Mouse (Mus musculus): ENCODE data around the gene Hoxd4. TPM values are rescaled to one million over a fixed set of nuclear protein-coding genes. Genes with fewer than 3 reads are reported as not detected.

Hoxd4 gene
- total RNA-seq (2014; rRNA removed), result not detected in 2 replicates
- not detected in 2 replicates for polyA plus RNA-seq (2015; fragmentation: Nextera tagmentation; extraction: Ambion mirVana)

- Histone ChIP-seq H3K4me3 (ENCODE audit: low read depth, low read length) (peak within 1 kb of the TSS; percentile 9; the same call in 1 of the 2 replicates), H3K4me1 (ENCODE audit: insufficient read depth) (no peaks in the 10 kb centered on the region), H3K27me3 (ENCODE audit: insufficient read depth, low read length) (peaks cover 88% of the 10 kb centered on the region), H3K9ac (no peak within 1 kb of the TSS), H3K9me3 (ENCODE audit: low read length) (no peaks in the 10 kb centered on the region), H3K4me2 (ENCODE audit: low read depth) (peak within 1 kb of the TSS; percentile 21; the same call in 1 of the 2 replicates), H3K27ac (ENCODE audit: low read depth, low read length) (no peak within 1 kb of the TSS), H3K36me3 (ENCODE audit: insufficient read depth) (no peaks in the 10 kb centered on the region)
- 1% methylated on average over 65 of the region's 65 CpGs for WGBS
- TF ChIP-seq CTCF (IDR thresholded peaks at IDR 0.05; ENCODE audit: low read depth), result no peak
- DNase-seq (no peak), ATAC-seq (no peak)
Observed at GRCm38 (mm10) chr2:74711721-74712621, at the start of gene Hoxd4, which contains the start of gene Hoxd3. TSS of gene Hoxd4 (plus strand) at chr2:74711929. TSS of gene Hoxd3 (plus strand) at chr2:74711927.

DNA sequence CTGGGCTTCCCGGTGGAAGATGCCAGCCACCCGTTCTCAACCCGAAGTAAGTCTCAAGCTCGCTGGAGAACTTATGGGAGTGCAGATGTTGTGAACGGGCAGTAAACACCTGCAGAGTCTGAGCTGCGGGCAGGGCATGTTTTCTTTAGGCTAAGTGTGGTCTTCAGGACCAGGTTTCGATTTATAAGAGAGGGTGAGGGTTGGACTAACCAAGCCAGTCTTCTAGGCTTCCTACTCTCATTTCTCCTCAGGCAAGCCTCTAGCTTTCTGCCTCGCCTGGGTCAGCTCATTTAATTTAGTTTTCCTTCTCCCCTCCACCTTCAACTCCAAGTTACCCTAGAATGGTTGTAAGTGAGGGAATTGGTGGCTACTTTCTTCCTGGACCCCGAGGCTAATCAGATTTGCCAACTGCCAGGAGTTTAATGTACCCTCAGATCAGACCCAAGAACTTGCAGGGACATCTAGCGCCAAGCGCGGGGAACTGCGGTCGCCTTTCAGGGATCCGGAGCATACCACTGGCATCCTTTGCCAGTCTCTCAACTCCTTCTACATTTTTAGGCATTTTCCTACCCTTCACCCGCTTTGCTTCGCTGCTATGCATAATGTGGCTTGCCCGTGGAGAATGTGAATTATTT, 48.3 kb upstream of the Hoxd4 start:
- Histone ChIP-seq H3K9ac (no peak overlapping the region), H3K36me3 (ENCODE audit: insufficient read depth) (no peaks in the 10 kb centered on the region), H3K4me3 (ENCODE audit: low read depth, low read length) (no peak overlapping the region), H3K9me3 (ENCODE audit: low read length) (no peaks in the 10 kb centered on the region), H3K4me1 (ENCODE audit: insufficient read depth) (no peaks in the 10 kb centered on the region), H3K27me3 (ENCODE audit: insufficient read depth, low read length) (peaks cover 92% of the 10 kb centered on the region), H3K4me2 (ENCODE audit: low read depth) (no peak overlapping the region), H3K27ac (ENCODE audit: low read depth, low read length) (no peak overlapping the region)
- TF ChIP-seq CTCF (IDR thresholded peaks at IDR 0.05; ENCODE audit: low read depth), result peak; percentile 85
- DNase-seq, result peak; percentile 82
- peak; percentile 73; the same call in 1 of the 2 replicates for ATAC-seq
- 3% methylated on average over 18 of the region's 18 CpGs for WGBS

- H3K4me3 ChIP-seq (ENCODE audit: low read depth, low read length), result no peak overlapping the region
- whole genome bisulfite sequencing, result 3% methylated on average over 7 of the region's 7 CpGs
- ATAC-seq (no peak), DNase-seq (no peak)
- H3K27me3 ChIP-seq (ENCODE audit: insufficient read depth, low read length), result peaks cover 95% of the 10 kb centered on the region
- H3K4me2 ChIP-seq (ENCODE audit: low read depth), result no peak overlapping the region
- no peaks in the 10 kb centered on the region for H3K9me3 ChIP-seq (ENCODE audit: low read length)
- no peaks in the 10 kb centered on the region for H3K4me1 ChIP-seq (ENCODE audit: insufficient read depth)
- no peak for TF ChIP-seq CTCF (IDR thresholded peaks at IDR 0.05; ENCODE audit: low read depth)
- no peak overlapping the region for H3K9ac ChIP-seq
- H3K36me3 ChIP-seq (ENCODE audit: insufficient read depth), result no peaks in the 10 kb centered on the region
- H3K27ac ChIP-seq (ENCODE audit: low read depth, low read length), result no peak overlapping the region
Observed at GRCm38 (mm10) chr2:74666411-74666810, 45.3 kb upstream of the Hoxd4 start.

DNA sequence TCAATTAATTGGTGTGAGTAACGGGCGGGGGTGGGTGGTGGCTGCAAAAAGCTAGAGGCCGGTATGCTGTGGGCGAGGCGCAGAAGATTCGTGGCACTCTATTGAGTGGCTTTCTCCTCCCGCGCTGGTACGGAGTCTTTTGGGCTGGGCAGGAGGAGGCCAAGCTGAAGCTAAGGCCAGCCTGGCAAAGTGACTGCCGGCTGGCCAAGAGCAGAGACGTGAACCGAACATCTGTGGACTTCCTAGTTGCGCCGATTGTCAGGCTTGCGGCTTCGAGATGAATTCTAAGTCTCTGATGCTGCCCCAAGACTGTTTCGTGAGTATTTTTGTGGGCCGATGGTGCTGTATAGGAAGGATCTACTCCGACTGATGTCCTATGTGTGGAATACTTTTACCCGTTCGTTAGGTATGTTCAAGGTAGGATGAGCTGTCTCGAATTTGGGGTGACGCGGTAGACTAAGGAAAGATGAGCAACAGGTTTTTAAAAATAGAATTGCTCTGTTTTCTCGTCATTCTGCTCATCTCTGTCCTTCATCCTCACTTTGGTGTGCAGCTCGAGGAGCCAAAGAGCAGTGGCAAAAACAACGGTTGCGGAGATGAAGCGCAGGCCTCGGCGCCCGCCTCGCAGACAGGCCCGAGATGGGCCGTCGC, 44.4 kb upstream of the Hoxd4 start:
- H3K36me3 ChIP-seq (ENCODE audit: insufficient read depth), result no peaks in the 10 kb centered on the region
- no peak overlapping the region for H3K9ac ChIP-seq
- no peak for TF ChIP-seq CTCF (IDR thresholded peaks at IDR 0.05; ENCODE audit: low read depth)
- no peaks in the 10 kb centered on the region for H3K4me1 ChIP-seq (ENCODE audit: insufficient read depth)
- 2% methylated on average over 36 of the region's 36 CpGs for WGBS
- no peak overlapping the region for H3K4me3 ChIP-seq (ENCODE audit: low read depth, low read length)
- DNase-seq (peak; percentile 48), ATAC-seq (no peak)
- no peaks in the 10 kb centered on the region for H3K9me3 ChIP-seq (ENCODE audit: low read length)
- no peak overlapping the region for H3K4me2 ChIP-seq (ENCODE audit: low read depth)
- H3K27me3 ChIP-seq (ENCODE audit: insufficient read depth, low read length), result peaks cover 95% of the 10 kb centered on the region
- no peak overlapping the region for H3K27ac ChIP-seq (ENCODE audit: low read depth, low read length)

GRCm38 (mm10) chr2:74667842-74668357, 43.8 kb upstream of the Hoxd4 start, which contains the start of gene Hoxd13:
TSS of gene Hoxd13 (plus strand) at chr2:74668310.
- WGBS, result 0% methylated on average over 19 of the region's 51 CpGs
- Histone ChIP-seq H3K9me3 (ENCODE audit: low read length) (no peaks in the 10 kb centered on the region), H3K27ac (ENCODE audit: low read depth, low read length) (no peak within 1 kb of the TSS), H3K9ac (no peak within 1 kb of the TSS), H3K4me1 (ENCODE audit: insufficient read depth) (no peaks in the 10 kb centered on the region), H3K4me2 (ENCODE audit: low read depth) (peak within 1 kb of the TSS; percentile 37), H3K4me3 (ENCODE audit: low read depth, low read length) (peak within 1 kb of the TSS; percentile 10), H3K36me3 (ENCODE audit: insufficient read depth) (no peaks in the 10 kb centered on the region), H3K27me3 (ENCODE audit: insufficient read depth, low read length) (peaks cover 95% of the 10 kb centered on the region)
- ATAC-seq (no peak), DNase-seq (no peak)
- no peak for TF ChIP-seq CTCF (IDR thresholded peaks at IDR 0.05; ENCODE audit: low read depth)

DNA sequence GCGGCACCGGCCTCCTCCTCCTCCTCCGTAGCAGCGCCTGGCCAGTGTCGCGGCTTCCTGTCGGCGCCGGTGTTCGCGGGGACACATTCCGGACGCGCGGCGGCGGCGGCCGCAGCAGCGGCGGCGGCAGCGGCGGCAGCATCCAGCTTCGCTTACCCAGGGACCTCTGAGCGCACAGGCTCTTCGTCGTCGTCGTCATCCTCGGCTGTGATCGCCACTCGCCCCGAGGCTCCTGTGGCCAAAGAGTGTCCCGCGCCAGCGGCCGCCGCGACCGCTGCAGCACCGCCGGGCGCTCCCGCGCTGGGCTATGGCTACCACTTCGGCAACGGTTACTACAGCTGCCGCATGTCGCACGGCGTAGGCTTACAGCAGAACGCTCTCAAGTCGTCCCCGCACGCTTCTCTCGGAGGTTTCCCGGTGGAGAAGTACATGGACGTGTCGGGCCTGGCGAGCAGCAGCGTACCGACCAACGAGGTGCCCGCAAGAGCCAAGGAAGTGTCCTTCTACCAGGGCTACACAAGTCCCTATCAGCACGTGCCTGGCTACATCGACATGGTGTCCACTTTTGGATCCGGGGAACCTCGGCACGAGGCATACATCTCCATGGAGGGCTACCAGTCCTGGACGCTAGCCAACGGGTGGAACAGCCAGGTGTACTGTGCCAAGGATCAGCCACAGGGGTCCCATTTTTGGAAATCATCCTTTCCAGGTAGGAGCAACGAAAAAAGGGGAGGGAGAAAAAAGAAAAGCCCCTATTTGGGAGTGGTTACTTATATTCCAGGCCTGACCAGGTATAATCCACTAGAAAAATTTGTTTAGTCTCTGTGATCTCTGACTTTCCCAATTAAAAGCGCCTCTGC, 43.1 kb upstream of the Hoxd4 start:
- peak overlapping the region; percentile 10 for H3K4me3 ChIP-seq (ENCODE audit: low read depth, low read length)
- no peak for TF ChIP-seq CTCF (IDR thresholded peaks at IDR 0.05; ENCODE audit: low read depth)
- WGBS, result 3% methylated on average over 68 of the region's 74 CpGs
- H3K27ac ChIP-seq (ENCODE audit: low read depth, low read length), result no peak overlapping the region
- peak; percentile 55 for DNase-seq
- no peaks in the 10 kb centered on the region for H3K36me3 ChIP-seq (ENCODE audit: insufficient read depth)
- ATAC-seq, result peak; percentile 58; the same call in 1 of the 2 replicates
- peak overlapping the region; percentile 37 for H3K4me2 ChIP-seq (ENCODE audit: low read depth)
- no peak overlapping the region for H3K9ac ChIP-seq
- H3K9me3 ChIP-seq (ENCODE audit: low read length), result no peaks in the 10 kb centered on the region
- H3K4me1 ChIP-seq (ENCODE audit: insufficient read depth), result no peaks in the 10 kb centered on the region
- peaks cover 95% of the 10 kb centered on the region for H3K27me3 ChIP-seq (ENCODE audit: insufficient read depth, low read length)

Measured in forebrain, postnatal 0 days (tissue).